Mouse (Mus musculus) cerebellum, adult 2 months (tissue): ENCODE data around the gene Prim2. TPM values are rescaled to one million over a fixed set of nuclear protein-coding genes. Genes with fewer than 3 reads are reported as not detected.
A peak's percentile ranks its signal among the peaks of the same experiment; 100 is the strongest.

Experiments used
- DNase-seq, 2 experiments: peaks; one replicate each; pipeline ENCODE4 v3.0.0; 2021
- H3K27ac ChIP-seq: fragments of 200-500 bp; 2 replicates; pipeline ENCODE4 v1.5.1; 2012; ENCODE audit warnings: low read length, control low read depth, inconsistent platforms; ENCODE audit not compliant: insufficient read depth
- H3K27me3 ChIP-seq: fragments of 200-500 bp; 2 replicates; pipeline ENCODE4 v1.6.1; 2012; ENCODE audit warnings: inconsistent platforms, mild to moderate bottlenecking, low read length, moderate library complexity; ENCODE audit not compliant: control insufficient read depth, insufficient read depth
- H3K4me1 ChIP-seq: fragments of 200-500 bp; 2 replicates; pipeline ENCODE4 v1.6.1; 2011; ENCODE audit warnings: low read length; ENCODE audit not compliant: control insufficient read depth, insufficient read depth
- H3K4me3 ChIP-seq: fragments of 200-500 bp; replicated peaks from 2 replicates; pipeline ENCODE3; 2011; ENCODE audit warnings: mild to moderate bottlenecking, low read depth, low read length, control low read depth; ENCODE audit not compliant: insufficient read depth
- CTCF ChIP-seq: fragments of 200-500 bp; IDR thresholded peaks from 2 replicates; pipeline ENCODE4 v1.5.1; 2011; ENCODE audit warnings: low read depth, mild to moderate bottlenecking, control low read depth, low read length, moderate library complexity, borderline replicate concordance; ENCODE audit not compliant: insufficient read depth
- POLR2A ChIP-seq: fragments of 200-500 bp; IDR thresholded peaks from 2 replicates; pipeline ENCODE4 v1.6.1; 2011; ENCODE audit warnings: low read length, control low read depth, borderline replicate concordance; ENCODE audit not compliant: insufficient read depth
- WGBS: fragments of 180-500 bp; shearing (Covaris S2); methylation state at CpG from one replicate; pipeline ENCODE4 v1.1.7; 2018; 5-methylcytosine and 5-hydroxymethylcytosine counted together
- polyA plus RNA-seq: library from polyadenylated mRNA; depleted of rRNA; stranded (reverse); fragments of >200 nt; gene quantifications from 2 replicates; pipeline ENCODE4 v1.2.3, GENCODE M21; 2012

The Prim2 gene
- polyA plus RNA-seq, 1 experiment = 11.8 TPM

- Histone ChIP-seq H3K4me3 (no peak overlapping the region), H3K4me1 (no peaks in the 10 kb centered on the region), H3K27ac (no peak overlapping the region), H3K27me3 (no peaks in the 10 kb centered on the region)
- TF ChIP-seq POLR2A = no peak
- 69% methylated on average over 5 of the region's 5 CpGs for WGBS
- no peak for DNase-seq
Observed at GRCm38 (mm10) chr1:33671441-33671840, 1.8 kb upstream of the Prim2 start.

GRCm38 (mm10) chr1:33670164-33670616 lies 595 bp upstream of the Prim2 start:
- Histone ChIP-seq H3K4me3 (peak overlapping the region; percentile 98), H3K27ac (peak overlapping the region; percentile 85), H3K27me3 (no peaks in the 10 kb centered on the region), H3K4me1 (no peaks in the 10 kb centered on the region)
- DNase-seq = peak; percentile 74 to 76
- under 1% methylated on average over 37 of the region's 37 CpGs for WGBS
- TF ChIP-seq CTCF = no peak
- no peak; the same call in 1 of the 2 replicates for TF ChIP-seq POLR2A

DNA sequence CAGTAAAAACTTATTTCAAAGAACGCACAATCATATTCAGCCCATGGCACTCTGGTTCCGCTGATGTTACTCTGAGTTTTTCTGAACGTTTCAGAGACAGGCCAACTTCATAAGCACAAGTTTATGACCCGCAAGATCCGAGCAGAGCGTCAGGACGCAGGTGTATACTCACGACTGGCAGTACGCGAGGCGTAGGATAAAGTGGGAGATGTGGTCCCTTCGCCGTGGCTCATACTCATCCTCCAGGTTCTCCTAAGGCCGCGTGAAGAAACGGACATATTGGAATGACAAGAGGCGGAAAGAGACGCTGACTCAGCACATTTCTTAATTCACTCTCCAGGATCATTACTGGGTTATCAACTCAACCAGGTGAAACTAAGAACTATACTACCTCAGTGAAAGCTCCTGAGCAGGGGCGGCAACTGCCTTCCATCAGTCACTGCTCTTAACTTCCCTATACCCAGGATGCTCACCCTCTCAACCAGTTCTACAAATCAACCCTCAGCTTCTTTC lies 5.9 kb downstream of the Prim2 start:
- TF ChIP-seq POLR2A = no peak
- TF ChIP-seq CTCF = no peak
- Histone ChIP-seq H3K27ac (no peak overlapping the region), H3K4me1 (no peaks in the 10 kb centered on the region), H3K27me3 (no peaks in the 10 kb centered on the region), H3K4me3 (no peak overlapping the region)
- 88% methylated on average over 19 of the region's 19 CpGs for WGBS
- DNase-seq = peak in 1 of 2 experiments; percentile 18

DNA sequence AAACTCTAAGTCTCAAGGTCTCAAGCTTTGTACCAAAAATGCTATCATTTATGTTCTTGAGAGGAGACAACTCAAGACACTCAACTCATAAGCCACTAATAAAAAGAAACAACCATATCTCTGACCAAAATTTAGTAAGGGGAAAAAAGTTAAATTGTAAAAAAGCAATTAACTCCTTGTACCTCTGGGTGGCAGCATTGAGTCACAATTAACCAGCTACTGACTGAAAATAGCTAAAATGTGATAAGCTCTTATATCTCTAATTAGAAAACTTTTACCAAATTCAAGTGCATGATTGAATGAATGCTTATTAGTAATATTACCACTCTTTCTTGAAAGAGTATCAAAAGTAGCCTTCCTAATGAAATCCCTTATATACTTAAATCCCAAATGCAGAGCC lies 6.4 kb downstream of the Prim2 start:
- DNase-seq = peak in 1 of 2 experiments; percentile 21
- H3K27ac ChIP-seq = no peak overlapping the region
- TF ChIP-seq CTCF (peak; percentile 17; the same call in 1 of the 2 replicates), POLR2A (no peak)
- H3K4me1 ChIP-seq = no peaks in the 10 kb centered on the region
- H3K27me3 ChIP-seq = no peaks in the 10 kb centered on the region
- no peak overlapping the region for H3K4me3 ChIP-seq

DNA sequence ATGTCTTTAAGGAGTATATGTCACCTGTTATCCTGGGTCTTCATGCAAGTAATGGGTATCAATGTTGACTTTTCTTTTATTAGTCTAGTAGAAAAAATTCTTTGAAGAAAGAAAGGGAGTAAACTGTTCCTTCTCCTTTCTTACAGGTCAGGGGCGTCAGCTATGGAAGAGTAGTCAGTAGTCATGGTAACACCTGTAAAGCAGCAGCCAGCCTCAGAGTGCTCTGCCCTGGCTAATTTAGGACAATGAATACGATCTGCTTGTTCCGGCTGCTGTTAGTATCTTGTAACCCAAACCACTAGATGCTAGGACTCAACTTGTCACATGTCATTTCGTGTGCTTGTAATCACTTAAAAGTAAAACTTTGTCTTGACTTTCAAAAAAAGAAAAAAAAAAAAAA lies 11.3 kb downstream of the Prim2 start:
- Histone ChIP-seq H3K4me3 (no peak overlapping the region), H3K27me3 (no peaks in the 10 kb centered on the region), H3K27ac (no peak overlapping the region), H3K4me1 (no peaks in the 10 kb centered on the region)
- TF ChIP-seq CTCF (no peak), POLR2A (no peak)
- WGBS = 66% methylated on average over 4 of the region's 4 CpGs
- no peak for DNase-seq

GRCm38 (mm10) chr1:33657574-33658149 lies 11.9 kb downstream of the Prim2 start:
- Histone ChIP-seq H3K4me3 (no peak overlapping the region), H3K27ac (no peak overlapping the region), H3K27me3 (no peaks in the 10 kb centered on the region), H3K4me1 (no peaks in the 10 kb centered on the region)
- WGBS = 90% methylated on average over 12 of the region's 12 CpGs
- no peak for DNase-seq
- TF ChIP-seq CTCF = no peak
- TF ChIP-seq POLR2A = no peak

DNA sequence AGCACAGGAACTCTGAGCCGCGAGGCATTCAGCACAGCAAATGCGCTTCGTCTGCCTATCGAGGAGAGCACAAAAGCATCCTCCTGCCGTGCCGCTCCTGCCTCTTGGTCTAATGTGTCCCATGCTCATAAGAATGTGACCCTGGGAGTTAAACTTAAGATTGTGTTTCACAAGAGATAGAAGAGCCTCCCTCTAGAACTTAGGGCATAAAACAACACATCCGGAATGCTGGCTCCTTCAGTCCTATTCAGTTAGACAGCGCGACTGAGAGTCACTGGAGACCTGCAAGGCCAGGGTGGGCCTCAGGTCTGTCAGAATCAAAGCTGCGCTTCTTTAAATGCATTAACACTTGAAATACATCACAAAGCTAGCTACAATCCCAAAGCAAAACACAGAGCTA lies 18.7 kb downstream of the Prim2 start:
- DNase-seq = no peak
- 78% methylated on average over 11 of the region's 11 CpGs for WGBS
- Histone ChIP-seq H3K4me1 (no peaks in the 10 kb centered on the region), H3K4me3 (no peak overlapping the region), H3K27ac (no peak overlapping the region), H3K27me3 (no peaks in the 10 kb centered on the region)
- TF ChIP-seq POLR2A = no peak
- TF ChIP-seq CTCF = no peak

DNA sequence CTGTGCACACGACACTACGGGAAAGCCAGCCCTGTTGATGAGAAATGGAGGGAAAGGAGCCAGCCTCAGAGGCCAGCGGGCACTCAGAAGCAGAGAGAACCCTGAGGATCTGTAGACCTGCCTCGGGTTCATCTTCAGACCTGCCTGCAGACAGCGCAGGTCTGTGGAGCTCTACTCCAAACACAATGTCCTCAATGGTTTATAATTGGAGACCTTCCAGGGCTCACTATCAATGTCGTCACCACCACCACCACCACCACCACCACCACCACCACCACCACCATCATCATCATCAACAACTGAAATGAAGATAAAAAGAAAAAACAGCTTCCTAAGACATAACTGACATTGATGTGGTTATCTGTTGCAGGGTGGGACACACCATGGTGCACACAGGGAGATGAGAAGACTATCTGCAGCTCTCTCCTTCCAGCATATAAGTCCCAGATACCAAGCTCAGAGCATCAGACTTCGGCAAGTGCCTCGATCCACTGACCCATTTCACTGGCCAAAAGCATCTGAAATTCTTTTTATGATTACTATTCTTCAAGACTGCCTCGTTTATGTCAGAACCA lies 20.0 kb downstream of the Prim2 start:
- Histone ChIP-seq H3K4me3 (no peak overlapping the region), H3K27me3 (no peaks in the 10 kb centered on the region), H3K4me1 (no peaks in the 10 kb centered on the region), H3K27ac (no peak overlapping the region)
- TF ChIP-seq POLR2A (no peak), CTCF (no peak)
- DNase-seq = no peak
- WGBS = 93% methylated on average over 9 of the region's 9 CpGs
